Mouse (Mus musculus) G1E (cell line): ENCODE data around the gene Cyp26b1.

ENCODE experiments used
- CTCF ChIP-seq: IDR thresholded peaks from 2 replicates; pipeline ENCODE4 v1.5.1; 2012; ENCODE audit warnings: low read depth, low read length, inconsistent platforms, mixed read lengths
- GATA1 ChIP-seq: IDR thresholded peaks from 2 replicates; pipeline ENCODE4 v1.6.1; 2012; ENCODE audit warnings: borderline replicate concordance, low read length, inconsistent platforms, mixed read lengths
- POLR2AphosphoS5 ChIP-seq: IDR thresholded peaks from 2 replicates; pipeline ENCODE4 v1.6.1; 2012; ENCODE audit warnings: low read depth, low read length, inconsistent platforms; ENCODE audit not compliant: insufficient replicate concordance
- TAL1 ChIP-seq: conservative IDR thresholded peaks from 2 replicates; pipeline ENCODE4 v1.6.1; 2012; ENCODE audit warnings: low read depth, low read length, inconsistent platforms, mixed read lengths

- no peak for TF ChIP-seq CTCF
- no peak for TF ChIP-seq GATA1
- TF ChIP-seq TAL1, result no peak
- no peak for TF ChIP-seq POLR2AphosphoS5
Observed at GRCm38 (mm10) chr6:84594626-84595025, 918 bp upstream of the Cyp26b1 start.
